Mouse (Mus musculus) gastrocnemius, postnatal 10 days (tissue): Measurements from ENCODE around the gene Adprhl2. TPM values are rescaled to one million over a fixed set of nuclear protein-coding genes. Genes with fewer than 3 reads are reported as not detected.

ENCODE experiments used
- DNase-seq: peaks from one replicate; pipeline ENCODE4 v3.0.0; 2021; ENCODE audit warnings: mixed read lengths
- total RNA-seq, 2 experiments: library from RNA; stranded (reverse); gene quantifications; 2 replicates each; pipeline ENCODE4 v1.2.3; 2021

The Adprhl2 gene
- total RNA-seq, 2 experiments from 2014 or later: 12.9 to 15.7 TPM

DNA sequence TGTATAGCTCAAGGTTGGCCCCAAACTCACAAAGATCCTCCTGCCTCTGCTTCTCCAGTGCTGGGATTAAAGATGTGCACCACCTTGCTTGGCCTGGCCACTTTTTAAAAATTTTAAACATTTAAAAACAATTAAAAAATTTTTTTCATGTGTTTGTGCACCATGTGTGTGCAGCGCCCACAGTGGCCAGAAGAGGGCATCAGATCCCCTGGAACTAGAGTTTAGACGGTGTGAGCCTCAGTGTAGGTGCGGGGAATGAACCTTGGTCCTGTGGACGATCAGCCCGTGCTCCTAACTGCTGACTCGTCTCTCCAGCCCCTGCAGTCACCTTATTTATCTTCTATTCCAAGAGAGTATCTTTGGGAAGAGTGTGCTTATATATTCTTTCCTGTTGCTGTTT lies 15.4 kb downstream of the Adprhl2 start:
- DNase-seq: no peak

DNA sequence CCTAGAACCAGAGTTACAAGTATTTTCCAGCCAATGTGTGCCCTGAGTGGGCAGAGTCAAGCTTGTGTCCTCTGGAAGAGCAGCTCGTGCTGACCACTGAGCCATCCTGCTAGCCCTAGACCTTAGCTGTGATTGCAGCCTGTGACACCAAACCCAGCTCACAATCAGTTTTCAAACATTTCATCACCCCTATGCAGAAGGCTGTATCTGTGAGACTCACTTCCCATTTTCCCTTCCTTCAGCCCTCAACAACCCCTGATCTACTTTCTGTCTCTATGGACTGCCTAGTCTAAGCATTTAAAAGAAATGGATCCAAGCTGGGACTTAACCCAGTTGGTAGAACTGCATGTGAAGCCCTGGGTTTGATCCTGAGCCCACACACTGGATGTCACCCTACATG lies 16.1 kb downstream of the Adprhl2 start:
- DNase-seq: no peak

DNA sequence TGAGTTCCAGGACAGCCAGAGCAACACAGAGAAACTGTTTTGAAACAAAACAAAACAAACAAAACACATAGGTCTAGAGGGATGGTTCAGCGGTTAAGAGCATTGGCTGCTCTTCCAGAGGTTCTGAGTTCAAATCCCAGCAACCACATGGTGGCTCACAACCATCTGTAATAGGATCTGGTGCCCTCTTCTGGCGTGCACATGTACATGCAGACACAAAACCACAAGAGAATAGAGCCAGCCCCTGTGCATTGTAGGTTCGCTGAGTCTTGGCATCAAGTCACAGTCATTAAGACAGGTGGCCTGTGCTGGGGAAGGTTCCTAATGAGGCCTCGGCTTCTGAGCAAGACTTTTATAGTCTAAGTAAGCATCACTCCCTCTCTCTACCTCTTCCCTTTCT lies 17.6 kb downstream of the Adprhl2 start:
- DNase-seq: no peak

DNA sequence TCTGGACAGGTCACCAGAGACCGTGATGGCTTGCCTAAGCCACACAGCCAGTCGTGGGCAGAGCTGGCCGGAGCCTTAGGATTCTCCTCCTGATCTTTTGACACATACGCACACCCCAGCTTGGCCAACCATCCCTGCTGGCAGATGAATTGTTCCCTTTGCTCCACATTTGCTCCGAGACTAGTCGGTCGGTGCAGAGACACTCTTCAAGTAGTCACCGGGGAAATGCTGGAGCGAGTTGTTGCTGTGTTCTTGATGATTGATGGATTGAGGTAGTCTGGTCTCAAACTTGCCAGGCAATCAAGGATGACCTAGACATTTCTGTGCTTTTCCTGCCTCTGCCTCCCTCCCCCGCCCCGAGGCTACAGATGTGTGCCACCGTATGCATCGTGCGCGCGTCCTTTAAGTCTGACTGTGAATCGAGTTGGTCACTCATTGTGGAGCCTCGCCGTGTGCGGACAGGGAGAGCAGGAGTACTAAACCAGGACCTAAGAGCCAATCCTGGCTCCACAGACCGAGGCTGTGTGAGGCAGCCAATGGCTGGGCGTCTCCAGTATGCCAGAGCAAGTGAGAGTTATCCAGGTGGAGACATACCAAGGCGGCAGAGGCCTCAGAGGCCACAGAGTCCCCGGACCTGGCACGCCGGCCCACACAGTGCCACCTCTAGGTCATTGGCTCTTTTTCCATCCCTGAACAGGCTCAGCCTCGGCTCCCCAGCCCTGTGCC lies 19.8 kb downstream of the Adprhl2 start:
- DNase-seq: no peak

DNA sequence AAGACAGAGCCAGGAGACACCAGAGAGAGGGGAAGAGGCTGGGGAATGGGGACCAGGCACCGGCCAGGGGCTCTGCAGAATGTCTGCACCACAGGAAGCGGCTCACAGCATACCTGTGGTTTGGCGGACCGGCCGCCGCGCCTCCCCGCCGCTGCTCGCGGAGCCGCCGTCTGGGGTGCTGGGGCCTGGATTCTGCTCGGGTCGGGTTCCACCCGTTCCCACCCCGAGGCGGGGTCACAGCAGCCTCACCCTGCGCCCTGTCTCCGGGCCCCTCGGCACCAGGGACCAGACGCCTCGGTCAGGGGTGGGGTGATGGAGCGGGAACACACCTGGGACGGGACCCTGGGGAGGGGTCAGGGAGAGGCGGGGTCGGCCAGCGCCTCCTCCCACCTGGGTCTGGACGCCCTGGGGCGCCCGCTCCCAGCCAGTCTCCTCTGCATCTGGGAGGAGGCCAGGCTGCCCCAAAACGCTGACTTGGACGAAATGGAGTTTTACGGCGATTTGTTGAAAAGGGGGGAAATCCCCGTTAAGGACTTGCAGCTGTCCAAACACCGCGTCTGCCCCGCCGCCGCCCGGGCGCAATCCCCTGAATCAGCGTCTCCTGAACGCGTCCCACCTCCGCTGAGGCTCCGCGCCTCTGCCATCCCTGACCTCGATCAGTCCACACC lies 20.5 kb downstream of the Adprhl2 start:
- no peak for DNase-seq

DNA sequence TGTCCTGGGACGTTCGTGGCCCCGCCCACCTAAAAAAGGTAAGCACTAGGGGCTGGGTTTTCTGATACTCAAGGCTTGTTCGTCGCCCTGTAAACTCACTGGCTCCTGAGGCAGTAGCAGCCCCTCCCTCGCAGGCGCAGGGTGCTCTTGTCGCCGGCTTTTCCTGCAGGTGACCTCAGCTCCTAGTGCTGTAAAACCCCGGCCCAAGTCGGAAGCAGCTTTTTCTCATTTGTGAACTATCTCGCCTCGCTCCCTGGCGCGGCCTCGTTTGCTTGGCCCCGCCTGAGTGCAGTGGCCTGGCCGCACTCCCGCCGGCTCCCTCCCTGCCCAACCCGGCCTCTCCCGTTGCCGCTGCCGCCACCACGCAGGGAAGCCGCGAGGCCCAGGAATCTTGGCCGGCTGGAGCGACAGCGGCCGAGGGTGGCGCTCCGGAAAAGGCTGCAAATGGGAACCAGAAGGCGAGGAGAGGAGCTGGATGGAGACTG lies 24.8 kb downstream of the Adprhl2 start:
- DNase-seq: peak; percentile 83

DNA sequence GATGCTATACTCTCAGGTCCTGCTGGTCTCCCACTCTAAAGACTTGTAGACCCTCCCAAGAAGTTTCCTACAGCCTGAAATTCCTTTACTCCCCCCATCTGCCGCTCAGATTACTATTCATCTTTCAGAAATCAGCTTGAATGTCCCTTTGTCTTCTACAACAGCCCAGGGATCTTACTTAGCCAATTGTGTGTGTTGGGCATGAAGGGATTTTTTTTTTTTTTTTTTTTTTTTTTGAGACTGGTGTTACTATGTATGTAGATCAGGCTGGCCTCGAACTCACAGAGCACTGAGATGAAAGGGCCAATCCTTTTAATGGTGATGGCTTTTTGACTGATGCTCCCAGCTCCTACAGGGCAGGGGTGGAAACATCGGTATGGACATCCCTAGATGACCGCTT lies 25.6 kb downstream of the Adprhl2 start:
- DNase-seq: no peak

DNA sequence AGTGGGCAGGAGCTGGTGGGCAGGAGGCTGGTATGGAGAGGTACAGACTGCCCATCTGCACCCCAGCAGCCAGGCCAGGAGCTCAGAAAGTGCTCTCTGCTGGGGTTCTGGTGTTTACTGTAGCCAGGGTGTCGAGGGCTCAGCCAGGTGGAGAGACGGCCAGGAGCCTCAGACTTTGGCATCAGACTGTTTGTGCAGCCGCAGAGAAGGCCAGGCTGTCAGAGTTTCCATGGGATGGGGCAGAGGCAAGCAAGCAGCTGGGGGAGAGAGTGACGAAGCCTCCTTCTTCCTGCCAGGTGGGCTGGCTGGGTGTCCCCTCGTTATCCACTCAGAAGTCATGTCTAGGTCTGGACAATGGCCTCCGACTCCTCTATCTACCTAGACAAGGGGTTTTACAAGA lies 26.4 kb downstream of the Adprhl2 start:
- DNase-seq: no peak

DNA sequence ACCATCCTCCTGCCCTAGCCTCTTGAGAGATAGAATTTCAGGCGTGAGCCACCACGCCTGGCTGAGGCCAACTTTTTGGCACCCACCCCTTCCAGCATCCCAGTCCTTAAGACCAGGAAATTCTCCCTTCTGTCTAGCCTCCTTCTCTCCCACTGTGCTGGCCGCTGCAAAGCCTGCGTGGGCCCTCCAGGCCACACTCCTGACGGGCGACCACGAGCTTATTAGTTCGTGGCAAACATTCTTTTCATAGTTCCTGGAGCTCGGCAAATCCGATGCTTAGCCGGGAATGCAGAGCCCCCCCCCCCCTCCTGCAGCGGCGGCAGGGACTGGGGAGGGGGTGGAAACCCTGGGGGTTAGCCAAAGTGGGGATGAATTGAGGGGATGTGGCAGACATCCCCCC lies 30.3 kb downstream of the Adprhl2 start:
- no peak for DNase-seq

DNA sequence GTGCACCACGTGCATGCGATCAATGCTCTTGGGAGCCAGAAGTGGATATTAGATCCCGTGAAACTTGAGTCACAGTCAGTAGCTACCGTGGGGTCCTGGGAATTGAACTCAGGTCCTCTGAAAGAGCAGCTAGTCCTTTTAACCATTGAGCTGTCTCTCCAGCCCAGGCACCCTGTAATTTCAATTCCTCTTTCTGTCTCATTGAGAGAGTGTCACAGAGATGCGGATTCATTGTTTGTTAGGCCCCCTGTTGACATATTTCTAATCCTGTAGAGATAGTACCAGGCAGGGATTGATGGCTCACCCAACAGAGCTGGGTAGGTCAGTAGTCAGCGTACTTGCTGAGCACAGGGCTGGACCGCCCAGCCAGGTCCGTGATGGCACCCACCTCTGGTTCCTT lies 31.2 kb downstream of the Adprhl2 start:
- DNase-seq: no peak

DNA sequence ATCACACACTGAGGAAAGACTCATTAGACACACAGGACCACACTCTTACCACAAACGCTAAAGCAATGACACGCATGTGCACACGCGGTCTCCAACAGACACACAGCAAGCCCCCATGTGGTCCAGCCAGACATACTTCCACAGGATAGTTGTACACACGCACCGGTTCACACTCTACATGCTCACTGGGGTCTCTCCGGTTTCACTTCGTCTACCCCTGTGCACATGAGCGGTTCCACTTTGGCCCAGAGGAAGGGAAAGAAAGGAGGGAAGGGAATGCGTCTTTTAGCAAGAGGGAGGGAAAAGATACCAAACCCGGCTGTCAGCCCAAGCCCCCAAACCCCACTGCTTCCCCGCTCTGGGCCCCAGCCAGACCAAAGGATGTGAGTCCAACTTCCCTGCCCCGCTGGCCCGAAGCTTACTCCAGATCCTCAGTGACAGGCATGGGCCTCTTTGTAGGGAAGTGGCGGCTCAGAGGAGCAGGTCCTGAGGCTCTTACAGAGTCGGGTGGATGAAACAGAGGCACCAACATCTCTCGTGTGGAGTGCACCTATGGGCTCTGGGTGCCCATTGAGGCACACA lies 33.3 kb downstream of the Adprhl2 start:
- no peak for DNase-seq

DNA sequence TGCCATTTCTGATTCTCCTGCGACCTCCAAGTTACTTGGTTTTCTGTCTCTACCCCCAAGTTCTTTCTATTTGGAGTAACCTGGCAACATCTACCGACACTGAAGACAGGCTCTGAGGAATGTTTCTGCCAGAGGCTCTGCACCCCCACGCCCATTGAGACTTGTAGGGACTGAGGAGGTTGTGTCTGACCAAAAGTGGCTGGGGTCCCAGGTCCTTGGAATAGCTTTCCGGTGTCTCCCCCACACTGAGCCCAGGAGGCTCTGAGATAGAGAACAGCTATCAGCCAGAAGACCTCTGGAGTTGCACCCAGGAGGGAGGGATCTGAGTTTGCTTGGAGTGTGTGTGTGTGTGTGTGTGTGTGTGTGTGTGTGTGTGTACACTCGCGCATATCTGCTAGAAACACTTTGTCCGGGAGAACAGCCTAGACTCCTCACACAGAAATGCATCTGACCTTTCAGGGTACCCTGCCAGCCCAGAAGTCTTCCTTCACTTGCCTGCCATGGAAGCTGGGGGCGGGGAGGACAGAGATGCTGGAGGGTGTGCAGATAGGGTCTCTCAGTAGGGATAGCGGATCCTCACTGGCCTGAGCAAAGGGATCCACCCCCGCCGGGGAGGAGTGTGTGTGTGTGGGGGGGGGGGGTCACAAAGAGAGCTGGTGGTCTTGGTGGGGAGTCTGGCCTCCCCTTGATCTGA lies 34.1 kb downstream of the Adprhl2 start:
- DNase-seq: no peak

DNA sequence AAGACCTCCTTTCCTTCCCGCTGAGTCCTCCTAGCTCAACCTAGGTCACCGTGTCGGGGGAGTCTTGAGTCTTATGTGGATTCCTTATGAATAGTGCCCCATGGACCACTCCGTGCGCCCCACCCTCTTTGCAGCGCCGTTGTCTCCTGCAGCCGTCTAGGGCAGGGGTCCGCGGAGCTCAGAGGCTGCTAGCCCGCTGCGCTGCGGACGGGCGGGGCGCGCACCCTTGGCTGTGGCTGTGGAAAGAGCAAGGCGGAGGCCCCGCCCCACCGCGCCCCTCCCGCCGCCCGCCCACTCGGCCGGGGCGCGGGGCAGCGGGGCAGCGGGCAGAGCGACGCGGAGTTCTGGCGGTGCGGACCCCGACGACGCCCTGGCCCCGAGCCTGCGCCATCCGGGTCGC lies 35.0 kb downstream of the Adprhl2 start, which contains the start of gene Col8a2:
Gene Col8a2 (plus strand): TSS at position 302 of the 400 bp plus-strand sequence.
- DNase-seq: peak; percentile 45

DNA sequence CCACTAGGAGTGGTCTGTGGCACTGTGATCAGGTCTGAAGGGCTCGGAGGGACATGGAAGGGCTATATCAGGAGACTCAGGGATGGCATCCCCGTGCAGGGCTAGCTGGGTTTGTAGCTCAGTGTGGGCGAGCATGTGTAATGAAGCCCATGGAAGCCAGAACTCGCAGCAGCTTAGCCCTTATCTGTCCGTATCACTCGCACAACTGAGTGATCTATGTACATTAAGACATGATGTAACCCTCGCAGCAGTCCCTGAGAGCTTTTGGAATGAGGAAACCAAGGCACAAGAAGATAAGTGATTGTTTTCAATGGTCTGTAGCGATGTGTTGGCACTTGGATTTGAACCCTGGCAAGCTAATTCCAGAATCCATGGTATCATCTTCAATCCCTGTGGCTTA lies 37.9 kb downstream of the Adprhl2 start:
- DNase-seq: no peak

DNA sequence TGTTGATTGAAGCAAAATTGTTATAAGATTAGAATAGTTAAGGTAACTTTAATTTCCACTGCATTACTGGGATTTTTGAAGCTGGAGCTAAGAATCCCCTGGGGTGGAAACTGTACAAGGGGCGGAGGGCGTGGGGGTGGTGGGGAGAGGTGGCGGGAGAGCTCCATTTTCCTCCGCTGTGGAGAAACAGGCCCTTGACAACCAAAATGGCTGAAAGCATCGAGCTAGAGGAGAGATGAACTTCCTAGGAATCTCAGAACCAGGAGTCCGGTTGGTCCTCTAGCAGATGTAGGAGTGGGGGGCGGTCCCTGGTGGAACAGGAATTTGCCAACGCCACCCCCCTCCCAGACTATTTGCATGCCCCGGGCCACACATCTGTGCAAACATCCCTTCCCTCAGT lies 39.8 kb downstream of the Adprhl2 start:
- DNase-seq: no peak

DNA sequence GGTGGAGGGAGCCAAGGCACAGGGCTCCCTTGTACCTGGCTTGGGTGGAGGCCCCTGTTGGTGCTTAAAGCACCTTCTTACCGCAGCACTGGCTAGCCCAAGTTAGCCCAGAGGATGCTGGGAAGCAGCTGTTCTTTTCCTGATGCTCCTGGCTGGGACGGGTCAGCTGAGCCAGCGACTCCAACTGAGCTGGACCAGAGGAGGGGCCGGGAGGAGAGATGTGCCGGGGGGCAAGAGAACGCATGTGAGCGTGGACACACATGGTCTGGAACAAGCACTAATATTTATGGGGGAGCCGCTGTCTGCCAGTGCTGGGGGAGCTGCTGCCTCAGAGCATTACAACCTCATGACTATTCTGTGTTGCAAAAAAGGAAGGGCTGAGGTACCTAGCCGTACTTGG lies 42.5 kb downstream of the Adprhl2 start:
- DNase-seq: no peak

DNA sequence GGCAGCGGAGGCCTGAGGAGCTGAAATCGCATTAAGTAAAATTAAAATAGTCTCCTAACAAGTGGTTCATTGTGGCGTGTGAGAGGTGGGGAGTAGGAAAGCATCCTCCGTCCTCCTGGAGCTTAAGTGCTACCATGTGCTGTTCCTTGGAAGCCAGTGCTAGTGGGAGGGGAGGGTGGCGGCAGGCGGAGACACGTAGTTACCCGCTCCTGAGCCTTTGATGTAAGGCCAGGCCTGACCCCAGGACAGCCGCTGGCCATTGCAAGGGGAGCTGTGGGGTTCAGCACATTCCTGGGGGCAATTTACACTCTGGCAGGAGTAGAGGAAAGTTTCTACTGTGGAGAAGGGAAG lies 43.0 kb downstream of the Adprhl2 start:
- DNase-seq: no peak

DNA sequence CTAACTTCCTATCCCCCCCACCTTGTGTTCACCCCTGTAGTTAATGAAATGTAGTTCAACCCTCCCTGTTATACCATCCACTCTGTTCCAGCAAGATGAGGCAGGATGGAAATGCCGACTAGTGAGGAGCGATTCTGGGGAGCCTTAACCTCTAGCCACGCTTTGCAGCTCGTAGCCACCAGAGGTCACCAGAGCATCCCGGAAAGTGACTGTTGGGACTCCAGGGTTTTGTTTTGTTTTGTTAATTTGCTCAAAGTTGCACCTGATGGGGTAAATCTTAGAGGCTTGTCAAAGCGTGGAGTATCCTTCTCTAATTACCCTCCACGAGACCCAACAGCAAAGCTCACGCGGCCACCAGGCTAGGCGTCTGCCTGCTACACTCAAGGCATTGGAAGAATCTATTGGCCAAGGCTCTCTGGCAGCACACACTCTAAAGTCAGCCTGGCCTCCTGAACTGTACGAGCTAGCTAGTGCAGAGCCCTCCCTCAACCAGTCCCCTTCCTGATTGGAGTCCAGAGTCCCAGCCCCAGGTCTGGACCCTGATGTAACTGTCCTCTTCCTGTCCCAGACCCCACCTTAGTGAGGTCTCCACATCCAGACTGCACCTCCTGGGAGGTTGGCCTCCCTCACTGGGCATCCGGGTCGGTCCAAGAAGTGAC lies 43.5 kb downstream of the Adprhl2 start:
- peak; percentile 55 for DNase-seq

DNA sequence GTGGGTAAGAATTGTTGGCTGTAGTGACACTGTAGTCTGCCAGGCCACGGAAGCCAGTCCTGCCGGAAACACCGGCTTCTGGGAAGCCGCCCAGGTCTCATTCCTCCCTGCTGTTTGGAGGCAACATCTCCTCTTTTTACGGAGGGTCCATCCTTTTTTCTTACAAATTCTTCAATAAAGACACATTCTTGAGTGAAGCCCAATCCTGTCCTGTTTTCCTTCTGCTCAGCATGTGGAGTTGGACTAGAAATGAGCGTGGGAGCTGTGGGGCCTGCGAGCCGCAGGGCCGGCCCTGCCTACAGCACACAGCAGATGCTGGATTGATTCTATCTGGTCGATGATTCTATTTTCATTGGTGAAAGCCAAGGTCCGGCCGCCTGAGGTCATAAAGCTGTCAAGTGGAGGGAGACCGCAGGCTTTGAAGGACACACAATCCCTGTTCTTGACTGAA lies 45.8 kb downstream of the Adprhl2 start:
- no peak for DNase-seq

DNA sequence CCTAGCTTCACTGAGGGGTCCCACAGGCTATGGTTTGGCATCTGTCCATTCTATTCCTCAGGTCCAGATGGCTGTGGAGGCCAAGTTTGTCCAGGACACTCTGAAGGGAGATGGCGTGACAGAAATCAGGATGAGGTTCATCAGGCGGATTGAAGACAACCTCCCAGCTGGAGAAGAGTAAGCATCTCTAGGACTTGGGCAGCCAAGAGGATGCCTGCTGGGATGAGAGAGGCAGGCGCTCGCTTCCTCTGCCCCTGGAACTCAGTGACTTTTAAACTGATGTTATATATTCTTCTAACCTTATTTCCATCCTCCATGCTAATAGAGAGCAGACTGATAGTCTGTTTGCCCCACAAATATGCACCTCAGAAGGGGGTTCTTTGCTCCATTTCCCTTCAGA lies 46.4 kb downstream of the Adprhl2 start:
- DNase-seq: no peak

DNA sequence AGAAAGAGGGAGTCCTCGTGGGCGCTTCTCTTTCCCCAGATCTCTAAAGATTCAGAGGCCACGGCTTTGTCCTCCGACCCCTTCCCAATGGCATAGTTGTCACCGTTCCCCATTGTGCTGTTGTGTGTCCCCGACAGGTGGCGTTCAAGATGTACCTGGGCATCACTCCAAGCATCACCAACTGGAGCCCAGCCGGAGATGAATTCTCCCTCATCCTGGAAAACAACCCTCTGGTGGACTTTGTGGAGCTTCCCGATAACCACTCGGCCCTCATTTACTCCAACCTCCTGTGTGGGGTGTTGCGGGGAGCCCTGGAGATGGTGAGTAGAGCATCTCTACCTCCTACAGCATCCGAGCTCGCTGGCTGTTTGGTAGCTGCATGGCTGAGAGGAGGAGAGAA lies 47.8 kb downstream of the Adprhl2 start:
- DNase-seq: no peak

DNA sequence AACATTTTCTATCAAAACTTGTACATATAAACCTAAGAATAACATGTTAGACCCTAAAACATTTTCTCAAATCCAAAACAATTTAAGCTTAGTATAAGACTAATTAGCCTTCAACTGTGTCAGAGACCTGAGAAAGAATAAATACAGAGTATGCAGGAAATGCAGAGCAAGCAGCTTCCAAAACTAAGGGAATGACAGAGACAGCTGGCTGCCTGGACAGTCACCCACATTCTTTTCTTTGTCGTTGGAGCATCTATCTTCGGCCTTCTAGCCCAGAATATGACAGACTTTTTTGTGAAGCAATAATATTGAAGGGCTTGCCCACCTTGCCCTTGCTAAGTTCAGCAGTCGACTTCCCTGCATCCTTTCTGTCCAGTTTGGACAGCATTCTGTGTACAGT lies 52.2 kb downstream of the Adprhl2 start:
- no peak for DNase-seq
